Mouse (Mus musculus): ENCODE data around the gene Synj1.

The Synj1 gene

GRCm38 (mm10) chr16:91011021-91011683, at the start of gene Synj1:
TSS of gene Synj1 (minus strand) at chr16:91011308.
- DNase-seq (ENCODE audit: low spot score) = peak; percentile 87

- DNase-seq (ENCODE audit: low spot score) = no peak
Observed at GRCm38 (mm10) chr16:91057741-91058140, 46.6 kb upstream of the Synj1 start.

GRCm38 (mm10) chr16:91057261-91057660, 46.2 kb upstream of the Synj1 start:
- peak; percentile 30 for DNase-seq (ENCODE audit: low spot score)

- peak; percentile 76 for DNase-seq (ENCODE audit: low spot score)
Observed at GRCm38 (mm10) chr16:91056043-91056821, 45.1 kb upstream of the Synj1 start.

GRCm38 (mm10) chr16:91055150-91055549, 44.0 kb upstream of the Synj1 start:
- DNase-seq (ENCODE audit: low spot score) = no peak

GRCm38 (mm10) chr16:91053599-91053998, 42.5 kb upstream of the Synj1 start:
- DNase-seq (ENCODE audit: low spot score) = no peak

- DNase-seq (ENCODE audit: low spot score) = peak; percentile 52
Observed at GRCm38 (mm10) chr16:91045511-91045910, 34.4 kb upstream of the Synj1 start.

- peak; percentile 99 for DNase-seq (ENCODE audit: low spot score)
Observed at GRCm38 (mm10) chr16:91044270-91045182, 33.4 kb upstream of the Synj1 start, which contains the start of gene Paxbp1. TSS of gene Paxbp1 (minus strand) at chr16:91044543.

- DNase-seq (ENCODE audit: low spot score) = peak; percentile 37
Observed at GRCm38 (mm10) chr16:91043461-91044248, 32.5 kb upstream of the Synj1 start.

GRCm38 (mm10) chr16:91042640-91043039, 31.5 kb upstream of the Synj1 start:
- DNase-seq (ENCODE audit: low spot score) = no peak

- DNase-seq (ENCODE audit: low spot score) = no peak
Observed at GRCm38 (mm10) chr16:91035866-91036265, 24.8 kb upstream of the Synj1 start.

- DNase-seq (ENCODE audit: low spot score) = no peak
Observed at GRCm38 (mm10) chr16:91030751-91031150, 19.6 kb upstream of the Synj1 start.

GRCm38 (mm10) chr16:91029901-91030300, 18.8 kb upstream of the Synj1 start:
- no peak for DNase-seq (ENCODE audit: low spot score)

GRCm38 (mm10) chr16:91029161-91029743, 18.1 kb upstream of the Synj1 start:
- DNase-seq (ENCODE audit: low spot score) = no peak

GRCm38 (mm10) chr16:91026290-91026689, 15.2 kb upstream of the Synj1 start:
- DNase-seq (ENCODE audit: low spot score) = no peak

- no peak for DNase-seq (ENCODE audit: low spot score)
Observed at GRCm38 (mm10) chr16:91023384-91023783, 12.3 kb upstream of the Synj1 start.

GRCm38 (mm10) chr16:91020842-91021483, 9.9 kb upstream of the Synj1 start:
- DNase-seq (ENCODE audit: low spot score) = no peak

GRCm38 (mm10) chr16:91019476-91019875, 8.4 kb upstream of the Synj1 start:
- DNase-seq (ENCODE audit: low spot score) = no peak

GRCm38 (mm10) chr16:91015761-91016160, 4.7 kb upstream of the Synj1 start:
- no peak for DNase-seq (ENCODE audit: low spot score)

GRCm38 (mm10) chr16:91011847-91012246, 739 bp upstream of the Synj1 start:
- DNase-seq (ENCODE audit: low spot score) = no peak

All from c-Kit-positive CD71-positive TER-119-positive erythroid progenitor cells, embryonic 14.5 days (primary cell).